Mouse (Mus musculus) v-Abl transformed pro-B cells (cell line): ENCODE results near the gene Ercc1.

Source experiments
- in situ Hi-C, 2 experiments: fragments of 400-800 bp; cut with MboI; formaldehyde crosslinking; loops; one replicate each; pipeline ENCODE4 v1.15.1; 2025; ENCODE audit not compliant: unreplicated experiment in 2 of 2

Ercc1 gene

GRCm38 (mm10) chr7:19344237-19344847, at the start of gene Ercc1:
Gene Ercc1 (plus strand): TSS chr7:19344778.
- in situ Hi-C loops, result loop anchor here (5.0 kb wide), 1 partner anchor 42 kb away; no protein-coding TSS in a partner anchor

GRCm38 (mm10) chr7:19295503-19296185, 48.9 kb upstream of the Ercc1 start:
- in situ Hi-C loops, result no loop called here

DNA sequence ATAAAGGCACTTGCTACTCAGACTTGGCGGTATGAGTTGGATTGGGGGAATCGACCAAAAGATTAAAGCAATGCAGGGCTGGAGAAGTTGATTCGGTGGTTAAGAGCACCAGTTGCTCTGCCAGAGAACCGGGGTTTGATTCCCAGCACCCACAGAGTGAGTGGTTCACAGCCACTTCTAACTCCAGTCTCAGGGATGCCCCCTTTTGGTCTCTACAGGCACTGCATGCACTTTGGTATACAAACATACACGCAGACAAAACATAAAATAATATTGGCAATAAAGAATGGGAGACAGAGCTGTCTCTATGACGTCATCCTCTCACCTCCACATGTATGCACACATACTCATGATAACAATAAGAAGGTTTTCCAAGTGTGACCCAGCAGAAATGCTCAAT, 47.5 kb upstream of the Ercc1 start:
- in situ Hi-C loops, result no loop called here

- in situ Hi-C loops, result no loop called here
Measured at GRCm38 (mm10) chr7:19297794-19298193, 46.8 kb upstream of the Ercc1 start.

DNA sequence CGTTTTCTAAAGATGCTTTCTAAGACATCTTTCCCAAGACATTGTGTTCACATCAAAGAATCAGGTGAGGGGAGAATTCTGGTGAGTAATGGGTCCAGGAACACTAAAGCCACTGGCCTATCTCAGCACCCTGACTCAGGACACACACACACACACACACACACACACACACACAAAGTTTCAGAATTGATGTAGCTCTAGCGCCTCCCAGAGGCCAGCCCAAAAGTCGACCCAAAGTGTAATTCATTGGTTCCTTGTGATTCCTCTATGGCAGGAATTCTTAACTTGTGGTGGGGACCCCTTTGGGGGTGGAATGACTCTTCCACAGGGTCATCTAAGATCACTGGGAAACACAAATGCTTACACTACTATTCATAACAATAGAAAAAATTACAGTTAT, 45.4 kb upstream of the Ercc1 start:
- in situ Hi-C loops, result no loop called here

DNA sequence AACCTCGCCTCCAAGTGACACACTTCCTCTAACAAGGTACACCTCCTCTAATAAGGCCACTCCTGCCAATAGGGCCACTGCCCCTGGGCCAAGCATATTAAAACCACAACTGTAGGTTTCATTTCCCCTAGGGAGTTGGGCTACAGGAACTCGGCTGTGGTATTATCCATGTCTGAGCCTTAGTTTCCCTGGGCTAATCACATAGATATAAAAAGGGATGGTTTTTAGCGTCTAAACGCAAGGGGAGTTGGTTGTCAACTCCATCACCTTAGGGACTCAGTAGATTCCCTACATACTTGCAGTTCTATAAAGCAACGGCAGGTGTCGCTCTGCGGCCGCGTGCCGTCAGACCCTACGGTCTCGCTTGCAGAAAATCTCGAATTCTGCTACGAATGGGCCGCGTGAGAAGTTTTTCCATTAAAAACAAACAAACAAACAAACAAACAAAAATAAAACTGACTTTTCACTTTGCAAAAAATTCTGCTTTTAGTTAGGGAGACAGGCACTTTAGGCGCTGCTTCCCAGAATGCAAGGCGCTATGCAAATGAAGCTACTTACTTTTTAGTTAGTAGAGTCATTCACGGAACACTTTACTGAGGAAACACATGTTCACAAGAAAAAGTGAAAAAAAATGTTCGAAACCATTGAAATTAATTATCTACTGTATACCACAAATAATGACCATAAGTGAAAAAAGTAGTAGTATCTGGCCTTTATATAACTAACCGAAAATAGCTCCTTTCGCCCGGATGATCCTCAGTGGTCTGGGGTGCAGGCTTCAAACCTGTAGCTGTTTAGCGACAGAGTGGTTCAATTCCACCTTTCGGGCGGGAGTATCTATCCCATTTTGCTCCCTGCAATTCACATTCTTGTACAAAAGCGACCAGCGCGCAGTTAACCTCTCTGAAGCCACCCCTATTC, 43.8 kb upstream of the Ercc1 start:
- in situ Hi-C loops, result loop anchor here (5.0 kb wide), 1 partner anchor 42 kb away; the partner anchor contains the start of gene Ercc1 (in 2 of the 2)

- in situ Hi-C loops, result loop anchor here (5.0 kb wide), 1 partner anchor 41 kb away; the partner anchor contains the start of gene Ercc1 (in 2 of the 2)
Measured at GRCm38 (mm10) chr7:19301461-19302263, 42.9 kb upstream of the Ercc1 start.

- in situ Hi-C loops, result loop anchor here (5.0 kb wide), 1 partner anchor 40 kb away; the partner anchor contains the start of gene Ercc1 (in 2 of the 2)
Measured at GRCm38 (mm10) chr7:19302264-19303045, 42.1 kb upstream of the Ercc1 start.

DNA sequence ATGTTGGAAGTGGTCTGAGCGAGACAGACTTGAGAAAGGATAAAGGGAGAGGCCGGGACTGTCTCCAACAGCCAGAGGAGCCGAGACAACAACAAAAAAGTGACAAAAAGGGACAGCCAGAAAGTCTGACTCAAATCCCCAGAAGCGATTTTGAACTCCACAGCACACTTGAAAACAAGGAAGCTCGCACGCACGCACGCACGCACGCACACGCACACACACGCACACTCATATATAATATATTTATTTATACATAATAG, 41.6 kb upstream of the Ercc1 start:
- in situ Hi-C loops, result loop anchor here (5.0 kb wide), 1 partner anchor 39 kb away; the partner anchor contains the start of gene Ercc1 (in 2 of the 2)

DNA sequence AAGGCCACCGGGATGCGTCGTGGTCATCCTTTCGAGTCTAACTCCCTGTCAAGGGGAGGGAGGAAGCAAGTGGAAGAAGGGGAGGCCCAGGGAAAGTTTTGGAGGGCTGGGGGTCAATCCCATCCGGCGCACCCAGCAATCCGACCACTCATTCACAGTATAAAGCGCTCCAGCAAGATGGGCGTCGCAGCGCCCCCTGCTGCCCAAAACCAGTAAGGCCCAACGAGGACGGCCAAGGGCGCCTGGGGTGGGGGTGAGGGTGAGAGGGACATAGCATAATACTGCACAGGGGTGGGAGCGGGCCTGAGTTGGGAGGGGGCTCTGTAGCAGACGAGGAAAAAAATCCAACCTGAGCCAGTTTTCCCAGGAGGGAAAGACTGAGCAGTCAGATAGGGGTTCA, 40.8 kb upstream of the Ercc1 start:
- in situ Hi-C loops, result loop anchor here (5.0 kb wide), 1 partner anchor 39 kb away; the partner anchor contains the start of gene Ercc1 (in 2 of the 2)

- in situ Hi-C loops, result loop anchor here (5.0 kb wide), 1 partner anchor 38 kb away; the partner anchor contains the start of gene Ercc1 (in 2 of the 2)
Measured at GRCm38 (mm10) chr7:19304501-19305412, 39.8 kb upstream of the Ercc1 start.

DNA sequence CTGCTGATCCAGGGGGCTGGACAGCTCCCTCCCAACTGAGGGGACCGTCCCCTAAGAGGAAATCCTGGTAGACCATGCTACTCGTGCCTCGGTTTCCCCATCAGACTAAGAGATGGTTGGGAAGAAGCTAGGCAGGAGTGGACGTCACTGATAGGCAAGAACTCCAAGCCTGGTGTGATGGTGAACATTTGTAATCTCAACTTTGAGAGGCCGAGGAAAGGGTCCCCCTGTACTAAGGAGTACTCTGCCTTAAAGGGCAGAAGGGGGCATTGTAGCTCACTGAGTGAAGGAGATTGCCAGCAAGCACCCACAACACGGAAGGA, 39.2 kb upstream of the Ercc1 start:
- in situ Hi-C loops, result no loop called here

GRCm38 (mm10) chr7:19305796-19306765, 38.5 kb upstream of the Ercc1 start:
- in situ Hi-C loops, result no loop called here

- in situ Hi-C loops, result no loop called here
Measured at GRCm38 (mm10) chr7:19306819-19307738, 37.5 kb upstream of the Ercc1 start.

DNA sequence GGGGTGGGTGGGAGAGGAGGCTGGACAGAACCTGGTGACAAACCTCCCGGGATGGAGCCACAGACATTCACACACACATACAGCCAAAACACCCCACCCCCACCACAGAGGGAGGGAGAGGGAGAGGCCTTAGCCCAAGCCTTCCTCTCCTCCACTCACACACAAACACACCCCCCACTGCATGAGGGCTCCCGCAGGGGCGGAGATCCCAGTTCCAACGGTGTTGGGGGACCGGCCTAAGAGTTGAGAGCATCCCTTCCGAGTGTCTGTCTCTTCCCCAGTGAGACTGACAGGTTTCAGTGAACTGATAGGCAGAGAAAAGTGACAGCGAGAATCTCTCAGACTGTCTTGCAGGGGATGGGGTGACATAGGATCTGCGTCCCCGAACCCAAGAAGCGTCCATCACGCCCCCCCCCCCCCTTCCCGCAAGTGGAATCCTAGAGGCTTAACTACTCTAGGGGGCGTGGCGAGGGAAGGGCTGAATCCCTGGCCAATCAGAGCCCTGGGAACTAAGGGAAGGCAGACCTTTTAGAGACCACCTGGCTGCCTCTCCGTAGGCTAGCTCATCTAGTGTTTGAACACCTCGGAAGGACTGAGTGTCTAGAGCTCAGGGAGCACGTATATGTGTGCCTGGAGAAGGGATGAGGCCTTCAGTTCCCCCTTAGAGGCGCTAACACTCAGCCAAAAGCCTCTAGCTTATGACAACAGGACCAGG, 36.7 kb upstream of the Ercc1 start:
- in situ Hi-C loops, result no loop called here
